Mouse (Mus musculus): ENCODE measurements at regions not wholly inside any gene's neighbourhood (a gene's known extent, or its start where the extent isn't known, plus 50 kb on each side); places are given as distances from the start of the nearest gene placed in this dataset.
A peak's percentile ranks its signal among the peaks of the same experiment; 100 is the strongest.

DNA sequence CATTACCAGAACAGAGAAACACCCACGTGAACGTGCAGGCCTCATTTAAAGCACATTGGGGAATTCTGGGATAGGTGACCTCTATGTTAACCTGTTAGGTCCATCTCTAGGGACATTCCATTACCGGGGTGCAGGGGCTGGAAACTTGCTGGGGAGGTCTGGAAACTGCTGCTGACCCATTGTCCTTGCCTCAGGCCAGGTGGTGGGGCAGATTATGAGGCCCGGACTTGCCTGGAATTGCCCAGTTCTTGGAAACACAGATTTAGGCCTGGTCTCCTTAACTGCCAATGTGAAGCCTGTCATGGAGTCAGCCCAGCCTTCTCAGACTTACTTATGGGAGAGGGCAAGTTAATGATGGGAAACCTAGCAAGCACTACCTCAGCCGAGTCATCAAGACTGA lies 175.3 kb upstream of the Klf7 start:
- no peak for DNase-seq (ENCODE audit: low read depth, low spot score)

GRCm38 (mm10) chr1:64295512-64295945 lies 173.4 kb upstream of the Klf7 start:
- no peak for DNase-seq (ENCODE audit: low read depth, low spot score)

- no peak for DNase-seq (ENCODE audit: low read depth, low spot score)
These were observed 173.0 kb upstream of the Klf7 start for GRCm38 (mm10) chr1:64295051-64295450.

DNA sequence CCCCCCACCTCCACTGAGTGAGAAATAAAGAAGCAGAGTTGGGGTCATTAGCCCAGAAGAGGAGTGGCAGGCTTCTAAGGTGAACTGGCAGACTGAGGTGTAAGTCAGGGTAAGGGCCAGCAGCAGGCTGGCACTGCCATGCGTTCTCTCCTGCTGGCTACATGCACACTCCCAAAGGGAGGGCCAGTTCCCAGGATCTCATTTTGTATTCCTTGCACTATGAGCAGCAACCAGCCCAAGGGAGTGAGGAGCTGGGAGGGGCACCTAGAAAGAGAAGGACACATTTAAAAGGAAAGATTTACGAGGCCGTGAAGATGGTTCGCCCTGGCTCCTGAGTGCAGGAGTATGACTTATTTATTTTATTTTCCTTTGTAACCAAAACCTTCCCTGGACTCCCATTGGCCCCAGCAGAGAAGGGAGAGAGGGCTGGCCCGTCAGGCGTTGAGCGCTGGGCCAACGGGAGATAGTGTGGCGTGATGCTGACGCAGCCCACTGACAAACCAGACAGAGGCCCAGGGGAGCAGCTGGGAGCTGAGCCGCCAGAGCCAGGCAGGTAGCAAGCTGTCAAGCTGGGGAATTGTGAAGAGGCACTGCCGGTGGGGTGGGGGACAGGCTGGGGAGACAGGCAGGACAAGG lies 166.8 kb upstream of the Klf7 start:
- DNase-seq (ENCODE audit: low read depth, low spot score): no peak

GRCm38 (mm10) chr1:64287068-64287467 lies 165.0 kb upstream of the Klf7 start:
- DNase-seq (ENCODE audit: low read depth, low spot score): peak; percentile 53

DNA sequence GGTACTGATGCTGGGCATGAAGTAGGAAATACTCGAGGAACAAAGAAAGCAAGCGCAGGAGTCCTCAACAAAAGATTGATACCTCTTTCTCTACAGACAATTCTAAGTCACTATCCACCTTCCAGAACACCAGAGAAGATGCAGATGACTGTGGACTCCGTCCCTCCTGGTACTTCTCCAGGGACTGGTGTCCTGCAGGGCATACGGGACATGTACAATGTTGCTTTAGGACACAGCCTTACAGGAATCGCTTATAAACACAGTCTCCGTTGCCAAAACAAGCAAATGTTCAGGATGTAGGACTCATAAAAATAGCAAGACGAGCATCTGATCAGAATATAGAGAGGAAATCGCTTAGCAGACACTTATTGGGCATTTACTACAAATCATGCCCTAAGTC lies 162.6 kb upstream of the Klf7 start:
- no peak for DNase-seq (ENCODE audit: low read depth, low spot score)

- no peak for DNase-seq (ENCODE audit: low read depth, low spot score)
These were observed 153.8 kb upstream of the Klf7 start for GRCm38 (mm10) chr1:64275865-64276264.

DNA sequence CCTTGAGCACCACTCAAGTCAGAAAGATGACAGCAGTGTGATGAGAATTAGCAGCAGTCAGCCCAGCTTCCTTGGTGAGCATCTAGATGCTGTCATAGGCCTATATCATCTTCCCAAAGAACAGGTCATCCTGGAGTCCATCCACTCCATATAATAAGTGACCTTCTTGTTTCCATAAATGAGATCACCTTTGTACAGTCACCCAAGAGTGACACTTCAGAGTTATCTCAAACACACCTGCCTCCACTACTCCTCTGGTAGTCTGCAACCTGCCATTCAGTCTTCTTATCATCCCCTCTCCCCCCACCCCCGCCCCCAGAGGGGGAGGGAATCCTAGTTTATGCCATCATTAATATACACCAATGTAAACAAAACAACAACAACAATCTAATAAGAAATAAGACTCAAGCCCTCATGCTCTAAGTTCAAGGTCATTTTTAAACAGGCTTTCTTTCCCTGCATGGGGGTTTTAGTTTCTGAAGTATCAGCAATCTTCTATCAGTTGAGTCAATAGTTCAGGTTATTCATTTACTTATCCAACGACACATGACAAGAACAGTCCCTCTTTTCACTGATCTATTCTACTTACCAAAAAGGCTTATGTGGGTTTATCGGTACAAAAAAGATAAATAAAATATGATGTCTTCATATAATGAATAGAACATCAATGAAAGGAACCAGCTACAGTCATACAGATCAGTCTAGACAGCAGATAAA lies 153.2 kb upstream of the Klf7 start:
- DNase-seq (ENCODE audit: low read depth, low spot score): no peak

DNA sequence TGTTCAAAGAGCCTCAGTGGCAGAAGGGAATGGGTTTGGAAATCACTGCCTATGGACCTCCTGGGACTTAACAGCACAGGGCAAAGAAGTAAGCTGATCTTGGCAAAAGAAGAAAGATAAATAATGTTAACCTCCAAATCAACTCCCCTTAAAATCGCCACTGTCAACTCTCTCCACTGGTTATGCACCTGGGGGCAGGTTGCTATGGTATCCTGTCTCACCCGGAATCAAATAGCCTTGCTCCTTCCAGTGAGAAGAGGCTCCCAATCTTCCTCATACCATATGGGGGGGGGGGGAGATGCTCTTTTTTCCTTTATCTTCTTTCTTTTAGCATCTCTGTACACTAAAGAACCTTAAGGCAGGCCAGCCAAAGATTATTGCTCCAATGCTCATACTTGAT lies 135.2 kb upstream of the Klf7 start:
- no peak for DNase-seq (ENCODE audit: low read depth, low spot score)

DNA sequence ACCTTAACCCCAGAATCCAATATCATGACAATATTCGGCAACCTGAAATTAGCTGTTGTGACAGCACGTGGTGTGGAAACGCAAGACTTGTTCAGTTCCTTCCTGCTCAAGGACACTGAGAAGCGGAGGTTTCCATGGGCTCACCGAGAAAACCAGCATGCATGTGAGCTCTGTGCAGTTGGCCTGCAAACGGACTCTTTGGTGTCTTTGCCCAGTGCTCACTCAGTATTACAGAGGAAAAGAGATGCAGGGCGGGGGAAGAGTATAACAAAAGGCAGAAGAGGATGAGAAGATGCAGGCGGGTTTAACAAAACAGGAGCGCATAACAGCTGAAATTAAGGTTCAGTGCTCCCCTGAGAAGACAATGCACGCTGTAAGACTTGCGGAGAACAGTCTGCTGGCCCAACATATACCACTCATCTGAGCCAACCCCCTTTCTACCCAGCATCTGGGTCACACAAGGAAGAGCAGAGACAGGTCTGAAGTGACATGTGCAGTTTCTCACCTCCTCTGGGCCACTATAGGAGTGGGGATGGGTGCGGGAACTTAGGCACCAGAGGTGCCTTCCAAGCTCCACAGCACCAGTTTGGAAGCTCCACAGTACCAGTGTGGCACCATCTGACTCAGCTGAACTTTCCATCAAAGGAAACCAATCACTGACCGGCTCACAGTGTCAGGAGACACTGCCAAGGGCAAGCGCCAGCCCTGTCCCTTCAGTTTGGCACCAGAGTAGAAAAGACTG lies 133.6 kb upstream of the Klf7 start:
- no peak for DNase-seq (ENCODE audit: low read depth, low spot score)

- no peak for DNase-seq (ENCODE audit: low read depth, low spot score)
These were observed 132.6 kb upstream of the Klf7 start for GRCm38 (mm10) chr1:64254673-64255072.

DNA sequence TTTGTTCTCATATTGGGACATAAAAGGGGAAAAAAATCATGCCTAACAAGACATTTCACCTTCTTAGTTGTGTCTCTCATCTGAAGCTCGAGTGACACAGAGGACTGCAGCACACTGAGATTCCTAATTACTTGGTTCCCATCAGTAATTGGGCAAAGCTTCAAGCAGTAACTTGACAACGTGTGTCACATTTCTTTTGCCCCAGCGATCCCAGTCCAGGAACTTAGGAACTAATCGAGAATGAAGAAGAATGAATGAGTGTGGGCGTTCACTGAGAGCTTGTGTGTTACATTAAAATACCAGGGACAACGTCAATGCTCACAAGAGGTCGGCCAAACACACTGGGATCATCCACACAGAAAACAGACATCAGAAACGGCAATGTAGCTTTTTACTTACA lies 131.9 kb upstream of the Klf7 start:
- no peak for DNase-seq (ENCODE audit: low read depth, low spot score)

GRCm38 (mm10) chr1:64242401-64242800 lies 120.3 kb upstream of the Klf7 start:
- no peak for DNase-seq (ENCODE audit: low read depth, low spot score)

- DNase-seq (ENCODE audit: low read depth, low spot score): no peak
These were observed 107.6 kb upstream of the Klf7 start for GRCm38 (mm10) chr1:64229654-64230053.

GRCm38 (mm10) chr1:64226001-64226918 lies 104.2 kb upstream of the Klf7 start:
- peak; percentile 99 for DNase-seq (ENCODE audit: low read depth, low spot score)

DNA sequence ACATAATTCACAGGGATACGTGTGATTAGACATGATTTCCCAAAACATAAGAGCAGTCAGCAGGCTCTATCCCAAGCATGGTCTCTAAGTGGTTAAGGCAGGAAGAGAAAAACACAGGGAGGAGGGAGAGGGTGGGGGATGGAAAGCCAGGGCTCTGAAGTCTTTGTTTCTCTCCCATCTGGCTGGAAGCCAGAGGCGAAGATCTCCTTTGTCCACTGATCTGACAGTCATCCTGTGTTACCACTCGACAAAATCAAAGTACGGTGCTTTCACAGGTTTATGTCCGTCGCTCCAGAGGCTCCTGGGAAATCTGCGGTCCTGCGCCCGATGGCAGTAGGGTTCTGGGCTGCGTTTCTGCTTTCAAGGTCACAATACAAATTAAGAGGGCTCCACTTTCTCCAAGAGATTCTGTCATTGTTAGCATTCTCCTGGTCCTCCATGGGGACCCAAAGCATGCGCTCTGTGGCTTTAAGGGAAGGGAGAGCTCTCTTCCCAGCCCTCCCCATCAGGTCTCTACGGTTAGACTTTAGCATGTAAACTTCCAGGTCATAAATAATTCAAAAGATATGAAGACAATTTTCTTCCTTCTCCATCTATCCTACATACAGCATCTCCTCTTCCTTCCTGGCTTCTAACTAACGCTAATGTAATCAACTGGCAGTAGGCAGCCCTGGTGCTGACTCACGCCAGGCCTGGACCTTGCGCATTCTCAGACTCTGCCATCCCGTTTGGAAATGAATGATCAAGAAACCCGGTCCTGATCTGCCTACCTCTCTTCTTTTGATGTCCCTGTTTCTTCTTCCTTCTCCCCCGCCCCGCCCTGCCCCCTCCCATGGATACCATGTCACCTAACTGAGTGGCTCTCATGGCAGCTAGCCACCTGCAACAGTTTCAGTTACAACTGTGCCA lies 102.0 kb upstream of the Klf7 start:
- no peak for DNase-seq (ENCODE audit: low read depth, low spot score)

DNA sequence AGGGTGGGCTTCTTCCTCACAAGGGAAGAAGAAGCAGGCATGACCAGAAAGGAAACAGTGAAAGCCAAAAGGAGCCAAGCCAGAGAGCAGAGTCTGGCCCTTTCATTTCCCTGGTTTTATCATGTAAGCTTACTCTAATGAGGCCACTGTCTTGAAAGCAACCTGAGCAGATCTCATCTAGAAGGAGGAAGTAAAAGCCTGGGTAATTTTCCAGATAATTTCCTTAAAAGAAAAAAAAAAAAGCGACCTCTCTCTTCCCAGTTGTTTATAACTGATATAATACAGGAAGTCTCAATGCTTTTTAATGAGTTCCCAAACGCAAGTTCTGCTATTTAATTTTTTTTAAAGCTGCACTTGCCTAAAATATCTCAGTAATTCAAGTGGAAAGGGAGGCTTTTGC lies 100.4 kb upstream of the Klf7 start:
- DNase-seq (ENCODE audit: low read depth, low spot score): no peak

DNA sequence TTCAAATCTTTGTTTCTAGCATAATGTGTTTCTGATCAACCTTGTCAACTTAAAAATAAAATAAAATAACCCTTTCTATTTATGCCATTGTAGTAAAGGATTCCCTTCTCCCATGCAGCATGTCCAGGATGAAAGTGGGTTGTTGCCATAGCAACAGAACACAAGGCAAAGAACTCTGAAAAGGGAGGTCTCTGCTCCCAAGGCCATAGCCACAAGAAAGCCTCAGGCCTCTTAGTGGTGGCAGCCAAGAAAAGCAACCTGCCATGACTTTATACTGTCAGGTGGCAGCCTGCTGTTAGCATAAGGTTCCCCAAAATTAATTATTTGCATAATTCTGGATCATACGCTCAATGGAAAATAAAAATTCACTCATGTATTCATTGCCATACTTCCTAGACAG lies 98.4 kb upstream of the Klf7 start:
- no peak for DNase-seq (ENCODE audit: low read depth, low spot score)

GRCm38 (mm10) chr1:64220040-64220439 lies 98.0 kb upstream of the Klf7 start:
- no peak for DNase-seq (ENCODE audit: low read depth, low spot score)

DNA sequence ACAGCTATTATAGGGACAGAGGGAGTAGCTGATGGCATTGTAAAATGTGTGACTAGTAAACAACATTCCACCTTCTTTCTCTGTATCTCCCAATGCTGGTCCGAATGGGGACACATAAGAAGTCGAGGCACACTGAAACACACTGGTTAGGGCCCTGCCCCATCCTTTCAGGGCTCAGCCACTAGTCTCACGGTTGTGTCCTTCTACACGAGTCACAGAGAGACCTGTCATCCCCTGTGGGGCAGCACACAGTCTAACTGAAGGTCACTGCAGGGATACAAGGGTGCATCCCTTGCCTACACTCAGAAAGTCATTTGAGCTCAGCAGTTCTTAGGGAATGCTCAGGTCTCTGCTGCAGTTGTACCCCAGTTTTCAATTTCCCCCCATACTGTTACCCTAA lies 93.6 kb upstream of the Klf7 start:
- DNase-seq (ENCODE audit: low read depth, low spot score): no peak

GRCm38 (mm10) chr1:64209131-64209530 lies 87.0 kb upstream of the Klf7 start:
- peak; percentile 80 for DNase-seq (ENCODE audit: low read depth, low spot score)

Data from 3T3-L1 (cell line).